In the genomic region with DNA sequence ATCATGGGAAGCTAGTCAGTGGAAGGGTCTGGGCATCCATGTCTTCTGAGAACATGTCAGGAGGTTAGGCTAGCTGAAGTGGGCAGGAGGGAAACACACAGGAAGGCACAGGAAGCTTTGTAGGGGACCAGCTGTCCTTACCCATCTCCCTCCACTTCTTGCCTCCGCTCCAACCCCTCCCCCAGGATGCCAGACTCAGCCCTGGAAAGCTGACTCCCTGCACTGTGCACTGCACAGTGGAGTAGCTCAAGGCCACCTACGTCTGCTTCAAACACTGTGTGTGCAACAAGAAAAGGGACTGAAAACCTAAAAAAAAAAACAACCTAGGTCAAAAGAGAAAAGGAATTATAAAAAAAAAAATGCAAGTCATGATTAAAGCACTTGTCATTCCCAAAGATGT, we compare ENCODE assay signal across 22 mouse cellular contexts.
DNase-seq lines count a peak whose midpoint lies in the region; ATAC-seq lines count a peak whose summit lies in the region.
"Had no signal": no experiment of that assay in that cellular context is flagged by ENCODE, and none has a peak within 500 bp of the region (broad histone marks: within the 10 kb centered on the region; RNA-seq: fewer than 3 reads in every experiment).

No protein-coding gene starts in this region.

- no peak for ATAC-seq in megakaryocyte, adult 5-6 weeks (ENCODE audit: poor library complexity, severe bottlenecking)
- ATAC-seq: CD4-positive, CD25-positive, alpha-beta regulatory T cell, adult 4 months; forebrain, embryonic 16.5 days; intestine, embryonic 16.5 days had no signal

- peaks cover 11% of the 10 kb centered on the region for H3K36me3 ChIP-seq in megakaryocyte, embryonic 14.5 days (replicated peaks; ENCODE audit: low read length)
- H3K36me3 ChIP-seq: embryonic facial prominence, embryonic 12.5 days; forebrain, embryonic 12.5 days; G1E; heart, embryonic 13.5 days; hindbrain, embryonic 15.5 days had no signal

- H3K27me3 ChIP-seq in megakaryocyte, embryonic 14.5 days (replicated peaks): no peaks in the 10 kb centered on the region
- H3K27me3 ChIP-seq: embryonic facial prominence, embryonic 12.5 days; forebrain, embryonic 12.5 days; heart, embryonic 13.5 days; hindbrain, embryonic 15.5 days had no signal

- H3K4me1 ChIP-seq in megakaryocyte, embryonic 14.5 days: peaks cover 75% of the 10 kb centered on the region
- H3K4me1 ChIP-seq: embryonic facial prominence, embryonic 12.5 days; forebrain, embryonic 12.5 days; heart, embryonic 13.5 days; hindbrain, embryonic 15.5 days had no signal

- peaks cover 12% of the 10 kb centered on the region for H3K9me3 ChIP-seq in megakaryocyte, embryonic 14.5 days
- H3K9me3 ChIP-seq: embryonic facial prominence, embryonic 12.5 days; forebrain, embryonic 12.5 days; hindbrain, embryonic 15.5 days had no signal

- peak overlapping the region; percentile 23 for H3K4me3 ChIP-seq in megakaryocyte, embryonic 14.5 days (replicated peaks)
- H3K4me3 ChIP-seq: embryonic facial prominence, embryonic 12.5 days; forebrain, embryonic 12.5 days; gastrocnemius, adult 2 months; heart, embryonic 13.5 days; hindbrain, embryonic 15.5 days had no signal

- DNase-seq in adrenal gland, adult (ENCODE audit: inconsistent age in 2 of 2, low spot score in 1 of 2): peak; percentile 71 to 77
- no peak for DNase-seq in adrenal gland, adult 18-20 months (ENCODE audit: low spot score in 2 of 2)
- DNase-seq in adrenal gland, postnatal 36 days: peak; percentile 61 to 79
- no peak for DNase-seq in heart, adult 11 months
- DNase-seq in retina, embryonic 14.5 days (ENCODE audit: low spot score): no peak
- DNase-seq: B cell, adult 2 months; cerebellum, adult 11-12 months; cerebellum, adult 9-10 months; cerebellum, postnatal 25 days; gastrocnemius, adult 2 months; gastrocnemius, postnatal 25 days; heart, postnatal 36 days had no signal

Comparison
In these comparisons a context has a peak if more than half of its experiments do, and no peak if none do; other contexts are left out.
1. DNase-seq: peak in adrenal gland, adult (2 of 2) and adrenal gland, postnatal 36 days (2 of 2); none in adrenal gland, adult 18-20 months (0 of 2), heart, adult 11 months (single experiment) and retina, embryonic 14.5 days (single experiment).